Mouse (Mus musculus) fibroblast of lung, adult 2 months (primary cell): Measurements from ENCODE around the gene Zfp113.
"Not testable (repeated sequence)": the region's sequence is repeated elsewhere in the genome, so short reads cannot be mapped to it uniquely, and the experiment has no call there.

Experiments
- DNase-seq: peaks from one replicate; pipeline ENCODE4 v3.0.0-alpha.2; 2011; ENCODE audit warnings: low read depth

Zfp113 gene

GRCm38 (mm10) chr5:138137935-138138549, 17.5 kb downstream of the Zfp113 start:
- peak; percentile 31 for DNase-seq

GRCm38 (mm10) chr5:138137257-138137656, 18.3 kb downstream of the Zfp113 start:
- no peak for DNase-seq

- DNase-seq: no peak
Measured at GRCm38 (mm10) chr5:138132425-138133064, 23.0 kb downstream of the Zfp113 start.

- peak; percentile 7 for DNase-seq
Measured at GRCm38 (mm10) chr5:138118041-138118440, 37.5 kb downstream of the Zfp113 start.

GRCm38 (mm10) chr5:138117199-138118015, 38.1 kb downstream of the Zfp113 start:
- peak; percentile 15 for DNase-seq

GRCm38 (mm10) chr5:138116255-138117198, 39.0 kb downstream of the Zfp113 start, which contains the start of gene Zscan21:
Gene Zscan21 (plus strand): TSS chr5:138116903.
- DNase-seq: peak; percentile 89

- not testable (repeated sequence) for DNase-seq
Measured at GRCm38 (mm10) chr5:138109847-138110396, 45.6 kb downstream of the Zfp113 start.

- DNase-seq: no peak
Measured at GRCm38 (mm10) chr5:138107130-138107529, 48.4 kb downstream of the Zfp113 start.

- DNase-seq: no peak
Measured at GRCm38 (mm10) chr5:138104976-138105375, 50.6 kb downstream of the Zfp113 start.

GRCm38 (mm10) chr5:138094474-138094873, 61.1 kb downstream of the Zfp113 start:
- no peak for DNase-seq

GRCm38 (mm10) chr5:138092771-138093170, 62.8 kb downstream of the Zfp113 start:
- DNase-seq: no peak

- no peak for DNase-seq
Measured at GRCm38 (mm10) chr5:138090737-138091136, 64.8 kb downstream of the Zfp113 start.

- no peak for DNase-seq
Measured at GRCm38 (mm10) chr5:138090271-138090670, 65.3 kb downstream of the Zfp113 start.
